Mouse (Mus musculus) thymus, postnatal 25 days (tissue): ENCODE results near the gene Fem1a.

ENCODE experiments used
- DNase-seq: peaks from one replicate; pipeline ENCODE4 v3.0.0; 2022

Fem1a gene

DNA sequence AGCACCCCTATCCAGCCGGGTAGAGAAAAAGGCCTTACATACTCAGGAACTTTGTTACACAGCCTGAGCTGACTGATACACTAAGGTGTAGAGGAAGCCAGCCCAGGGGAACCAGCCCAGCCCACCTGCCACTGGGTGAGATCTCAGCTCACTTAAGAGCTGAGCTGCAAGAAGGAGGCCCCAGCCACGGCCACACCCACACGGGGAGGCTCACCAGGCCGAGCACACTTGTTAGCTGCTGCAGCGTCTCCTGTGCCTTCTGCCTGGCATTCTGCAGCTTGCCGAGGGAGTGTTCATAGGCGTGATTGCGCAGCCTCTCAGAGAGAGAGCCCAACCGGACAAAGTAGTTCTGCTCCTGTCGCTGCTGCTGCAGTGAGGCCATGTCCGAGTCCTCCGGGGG lies 24.6 kb downstream of the Fem1a start:
- DNase-seq: no peak

DNA sequence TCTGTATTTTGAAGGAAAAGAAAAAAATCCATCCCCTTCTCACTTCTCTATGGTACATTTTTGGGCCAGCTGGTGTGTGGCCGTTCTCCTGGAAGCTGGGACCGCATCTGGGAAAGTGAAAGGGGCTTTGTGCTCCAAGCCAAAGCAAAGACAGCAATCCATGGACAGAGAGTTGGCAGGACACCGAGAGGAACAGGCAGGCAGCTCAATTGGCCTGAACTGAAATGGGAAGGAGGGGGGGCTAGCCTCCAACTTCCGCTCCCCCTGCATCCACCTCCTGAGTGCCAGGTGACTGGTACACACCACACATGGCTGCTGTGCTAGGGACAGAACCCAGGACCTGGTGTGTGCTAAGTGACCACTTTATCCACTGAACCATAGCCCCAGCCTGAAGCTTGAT lies 26.2 kb downstream of the Fem1a start:
- no peak for DNase-seq

DNA sequence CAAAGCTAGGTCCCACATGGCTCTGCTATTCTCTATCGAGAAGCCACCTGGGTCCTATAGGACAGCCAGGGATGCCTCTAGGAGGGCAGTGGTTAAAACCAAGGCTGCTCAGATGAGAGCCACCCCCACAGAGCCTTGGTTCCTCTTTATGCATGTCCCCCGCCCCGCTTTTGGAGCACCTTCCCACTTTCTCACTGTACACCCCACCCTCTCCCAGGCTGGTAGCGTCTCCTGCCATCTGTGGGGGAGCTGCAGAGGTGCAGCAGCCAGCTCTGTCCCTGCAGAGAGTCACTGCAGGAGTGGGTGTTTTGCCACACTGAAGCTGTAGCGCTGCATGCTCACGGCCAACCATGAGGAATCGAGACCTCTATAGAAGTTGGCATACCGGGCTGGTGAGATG lies 26.7 kb downstream of the Fem1a start:
- DNase-seq: no peak

DNA sequence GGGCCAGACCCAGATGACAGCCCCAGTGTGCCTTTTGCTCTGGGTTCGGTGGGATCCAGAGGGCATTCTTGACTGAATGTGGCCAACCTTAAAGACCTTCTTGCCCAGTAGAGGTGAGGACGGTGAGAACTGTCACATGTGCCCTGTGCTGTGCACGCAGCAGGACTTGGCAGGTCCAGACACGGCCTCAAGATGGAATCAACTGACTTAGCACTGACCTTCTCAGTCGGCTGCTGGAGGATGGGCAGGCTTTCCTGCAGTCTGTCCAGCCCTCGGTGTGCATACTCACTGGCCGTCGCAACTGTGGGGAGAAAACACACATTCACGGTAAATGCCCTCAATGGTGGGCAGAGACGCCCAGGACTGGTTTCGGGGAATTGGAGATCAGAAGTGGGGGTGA lies 29.4 kb downstream of the Fem1a start:
- DNase-seq: no peak

DNA sequence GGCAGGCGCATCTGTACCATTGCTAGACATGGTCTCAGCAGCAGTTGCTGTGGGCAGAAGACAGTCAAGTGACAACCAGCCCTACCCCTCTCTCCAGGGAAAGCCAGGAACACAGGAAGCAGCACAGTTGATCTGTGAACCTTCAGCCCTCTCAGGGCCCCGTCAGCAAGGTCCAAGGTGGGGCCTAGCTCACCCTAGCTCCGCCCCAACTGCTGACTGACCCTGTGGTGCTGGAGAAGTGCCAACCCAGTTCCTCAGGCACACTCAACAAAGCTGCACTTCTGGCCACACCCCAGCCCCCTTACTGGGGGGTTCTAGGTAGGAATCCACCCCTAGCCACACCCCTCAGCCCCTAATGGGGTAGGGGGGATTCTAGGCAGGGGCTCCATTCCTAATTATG lies 31.2 kb downstream of the Fem1a start:
- DNase-seq: no peak

DNA sequence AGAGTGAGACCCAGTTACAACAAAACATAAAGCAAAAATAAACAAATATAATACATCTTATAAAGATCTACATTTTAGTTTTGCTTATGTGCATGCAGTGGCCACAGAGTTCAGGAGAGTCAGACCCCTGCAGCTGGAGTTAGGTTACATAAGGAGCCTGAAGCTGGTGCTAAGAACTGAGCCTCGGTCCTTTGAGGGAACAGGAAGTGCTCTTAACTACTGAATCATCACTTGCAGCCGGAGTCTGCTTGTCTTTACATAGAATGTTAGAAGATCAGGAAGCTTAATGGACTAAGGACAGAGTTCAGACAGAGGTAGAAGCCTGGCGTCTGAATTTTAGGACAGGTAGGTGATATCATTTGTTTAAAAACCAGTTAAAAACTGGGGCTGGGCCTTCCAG lies 32.3 kb downstream of the Fem1a start:
- no peak for DNase-seq

DNA sequence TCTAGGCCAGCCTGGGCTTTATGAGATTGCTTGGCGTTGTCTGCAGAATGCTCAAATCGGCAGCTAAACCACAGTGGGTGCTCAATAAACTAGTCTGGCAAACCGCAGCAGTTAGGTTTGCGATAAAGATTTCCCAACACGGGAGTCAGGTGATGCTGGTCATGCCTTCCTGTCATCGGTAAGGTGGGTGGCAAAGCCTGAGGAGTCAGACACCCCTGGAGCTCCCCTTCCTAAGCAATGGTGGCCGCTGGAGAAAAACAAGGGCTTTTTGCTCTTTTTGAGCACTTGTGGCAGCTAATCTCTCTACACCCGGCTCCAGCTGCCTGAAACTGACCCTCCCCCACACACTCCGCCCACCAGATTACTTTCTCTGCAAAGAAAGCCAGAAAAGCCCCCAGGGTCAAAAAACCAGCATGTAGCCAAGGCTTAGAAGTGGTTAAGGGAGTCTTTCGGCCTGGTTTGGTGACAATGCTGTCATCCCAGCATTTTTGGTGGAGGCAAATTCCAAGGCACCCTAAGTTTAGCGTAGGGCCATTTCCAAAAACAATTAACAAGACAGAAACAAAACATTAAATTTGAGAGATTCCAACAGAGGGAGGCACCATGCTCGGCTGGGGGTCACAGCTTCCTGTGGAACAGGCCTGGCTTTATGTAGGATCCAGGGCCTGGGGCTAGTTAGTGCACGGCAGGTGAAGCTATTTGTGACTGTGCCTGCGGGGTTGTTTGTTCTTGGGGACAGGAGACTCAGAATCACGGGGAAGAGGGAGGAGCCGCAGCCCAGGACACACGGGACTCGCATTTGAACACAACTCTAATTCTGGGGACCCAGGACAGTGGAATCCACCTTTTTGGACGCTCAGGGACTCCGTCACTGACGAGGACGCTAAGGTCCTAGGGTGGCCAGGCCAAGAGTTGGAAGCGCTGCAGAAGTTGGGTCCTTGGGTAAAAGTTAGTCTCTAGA lies 33.0 kb downstream of the Fem1a start:
- peak; percentile 58 for DNase-seq

DNA sequence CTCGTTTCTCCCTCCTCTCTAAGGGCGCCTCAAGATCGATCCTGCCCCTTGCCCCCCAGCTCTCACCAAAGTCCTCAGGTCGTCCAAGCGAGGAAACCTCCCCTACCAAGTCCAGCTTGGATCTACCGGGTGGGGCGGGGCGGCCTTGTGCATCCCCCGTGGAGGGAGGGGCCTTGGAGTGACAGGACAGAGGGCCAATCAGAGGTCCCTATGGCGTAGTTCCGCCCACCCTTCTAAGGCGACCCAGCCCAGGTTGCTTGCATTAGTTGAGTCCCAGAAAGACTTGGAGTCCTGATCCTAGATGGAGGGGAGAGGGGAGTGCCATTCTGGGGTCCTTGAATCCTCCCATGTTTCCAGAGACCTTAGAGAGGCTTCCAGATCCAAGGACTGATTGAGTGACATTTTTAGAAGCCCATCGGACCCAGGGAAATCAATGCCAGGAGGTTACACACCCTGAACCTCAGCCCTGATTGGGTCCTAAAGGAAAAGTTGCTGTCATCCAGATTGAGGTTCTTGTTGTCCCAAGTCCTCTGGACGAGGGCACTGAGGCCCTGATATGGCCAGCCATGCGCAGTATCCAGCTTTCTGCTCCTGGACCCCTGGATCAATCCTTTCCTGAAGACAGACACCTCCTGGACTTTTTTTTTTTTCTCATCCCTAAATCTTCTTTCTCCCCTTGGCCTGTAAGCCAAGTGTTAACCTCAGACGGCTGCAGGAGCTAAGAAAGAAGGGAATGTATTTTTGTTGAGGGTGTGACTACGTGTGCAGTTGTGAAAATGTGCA lies 34.0 kb downstream of the Fem1a start:
- peak; percentile 97 for DNase-seq

DNA sequence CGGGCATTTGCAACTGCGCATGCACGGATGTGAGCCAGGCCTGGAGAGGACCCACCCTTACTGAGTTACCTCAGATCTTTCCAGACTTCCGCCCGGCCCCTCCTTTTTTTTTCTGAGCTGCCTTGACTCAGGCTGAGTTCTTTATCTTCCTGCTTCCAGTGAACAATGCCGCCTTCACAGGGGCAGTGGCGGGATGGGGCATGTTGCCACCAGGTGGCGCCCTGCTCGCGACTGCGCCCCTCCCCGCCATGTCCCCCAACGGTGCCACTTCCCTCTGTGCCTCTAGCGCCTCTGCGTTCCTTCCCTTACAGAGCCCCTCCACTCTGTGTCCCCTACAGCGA lies 34.5 kb downstream of the Fem1a start:
- DNase-seq: peak; percentile 97

DNA sequence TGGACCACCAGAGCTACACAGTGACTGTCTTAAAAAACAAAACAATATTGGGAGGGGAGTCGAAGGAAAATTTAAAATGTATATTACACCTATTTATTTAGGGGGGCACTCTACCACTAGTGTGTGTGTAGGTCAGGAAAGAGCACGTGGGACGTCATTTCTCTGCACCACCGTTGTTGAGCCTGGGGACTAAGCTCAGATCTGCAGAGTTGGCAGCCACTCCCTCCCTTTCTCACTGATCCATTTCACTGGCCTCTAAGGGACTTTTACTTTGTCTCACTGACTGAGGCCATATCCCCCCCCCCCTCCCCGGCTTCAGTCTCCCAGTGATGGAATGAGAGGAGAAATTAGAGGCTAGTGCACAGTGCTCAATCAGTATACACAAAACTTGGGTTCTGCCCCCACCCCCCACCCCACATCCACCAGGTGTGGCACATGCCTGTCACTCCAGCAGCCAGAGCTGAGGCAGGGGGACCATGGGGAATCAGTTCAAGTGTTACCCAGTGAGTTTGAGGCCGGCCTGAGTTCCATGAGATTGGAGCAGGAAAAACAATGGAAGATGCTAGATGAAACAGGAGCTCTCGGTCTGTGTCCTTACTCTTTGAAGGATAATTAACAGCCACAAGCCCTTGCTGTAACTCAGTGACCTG lies 35.3 kb downstream of the Fem1a start:
- DNase-seq: peak; percentile 66

DNA sequence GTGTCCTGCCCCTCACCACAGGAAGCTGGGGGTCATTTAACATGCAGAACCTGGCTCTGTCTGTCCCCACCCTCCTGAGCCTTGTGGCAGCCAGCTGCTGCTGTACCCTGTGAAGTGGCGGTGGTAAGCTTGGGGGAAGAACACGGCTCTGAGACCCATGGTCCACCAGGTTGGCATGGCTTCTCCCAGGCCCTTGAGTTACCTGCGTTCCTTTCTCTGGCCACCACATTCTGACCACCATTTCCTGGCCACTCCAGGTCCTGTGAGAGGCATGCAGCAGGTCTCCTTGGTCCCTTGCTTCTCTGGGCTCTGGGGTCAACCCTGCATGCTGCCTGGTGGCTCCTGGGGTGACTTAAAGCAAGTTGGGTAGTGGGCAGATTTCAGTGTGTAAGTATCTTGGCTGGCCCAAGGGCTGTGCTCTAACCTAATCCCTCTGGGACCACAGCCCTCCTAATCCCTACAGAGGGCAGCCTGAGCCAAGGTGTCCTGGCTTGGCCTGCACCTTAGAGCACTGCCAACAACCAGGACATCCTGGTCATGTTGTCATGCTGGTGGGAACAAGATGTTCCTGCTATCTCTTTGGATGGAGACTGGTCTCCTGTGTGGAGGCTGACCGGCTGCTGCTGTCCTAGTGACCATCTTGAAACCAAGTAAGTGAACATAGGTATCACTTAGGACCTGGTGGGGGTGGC lies 36.1 kb downstream of the Fem1a start, which contains the start of gene Plin3:
Plin3 (minus strand) TSS at position 343 of the 692 bp plus-strand sequence.
- peak; percentile 53 for DNase-seq

DNA sequence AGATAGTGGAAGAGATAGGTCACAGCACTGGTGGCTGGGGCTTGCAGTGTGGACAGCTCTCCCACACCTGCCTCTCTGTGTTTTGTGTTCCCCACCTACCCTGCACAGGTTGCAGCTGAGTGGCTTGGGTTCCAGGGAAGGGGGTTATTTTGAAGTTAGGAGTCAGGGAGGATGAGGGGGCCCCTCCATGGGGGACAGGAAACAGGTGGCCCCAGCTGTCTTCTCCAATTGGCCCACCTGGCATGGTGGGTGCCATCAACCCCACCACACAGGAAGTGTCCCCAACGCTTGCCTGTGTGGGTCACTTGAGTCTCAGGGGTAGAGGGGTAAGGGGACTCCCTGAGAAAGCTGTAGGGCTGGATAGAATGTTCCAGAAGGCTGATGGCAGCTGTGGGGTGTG lies 36.7 kb downstream of the Fem1a start:
- DNase-seq: peak; percentile 87

DNA sequence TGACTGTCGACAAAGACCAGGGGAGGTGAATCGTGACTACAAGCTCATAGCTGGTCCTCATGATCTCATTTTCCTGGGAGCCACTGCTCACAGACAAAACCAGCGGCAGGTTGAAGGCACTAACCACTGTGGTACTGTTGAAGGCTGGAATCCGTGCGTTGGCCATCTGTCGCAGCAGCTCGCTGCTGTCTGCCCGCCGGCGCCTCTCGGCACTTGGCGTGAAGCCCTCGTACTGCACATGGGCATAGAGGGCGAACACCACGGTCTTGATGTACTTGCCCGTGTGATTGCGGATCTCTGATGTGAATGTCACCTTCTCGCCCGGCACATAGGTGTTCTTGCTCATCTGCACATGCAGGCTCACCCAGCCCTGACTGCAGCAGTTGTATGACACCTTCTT lies 37.6 kb downstream of the Fem1a start:
- peak; percentile 29 for DNase-seq

DNA sequence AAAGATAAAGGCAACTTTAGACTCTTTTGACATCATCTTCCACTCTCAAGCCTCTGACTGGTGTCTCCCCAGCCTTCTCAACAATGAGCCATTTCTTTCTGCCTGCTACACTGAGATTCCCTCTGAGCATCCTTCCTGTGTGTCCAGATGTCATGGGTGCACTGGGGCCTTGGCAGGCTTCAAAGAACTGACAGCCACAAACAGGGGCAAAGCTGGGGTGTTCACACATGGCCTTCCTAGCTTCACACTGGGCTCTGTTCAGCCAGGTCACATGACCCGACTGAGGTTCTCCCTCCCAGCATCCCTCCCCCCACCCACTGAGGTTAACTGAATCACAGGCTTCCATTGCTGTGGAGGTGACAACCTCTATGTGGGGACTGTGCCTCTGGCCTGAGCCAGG lies 39.6 kb downstream of the Fem1a start:
- peak; percentile 44 for DNase-seq

DNA sequence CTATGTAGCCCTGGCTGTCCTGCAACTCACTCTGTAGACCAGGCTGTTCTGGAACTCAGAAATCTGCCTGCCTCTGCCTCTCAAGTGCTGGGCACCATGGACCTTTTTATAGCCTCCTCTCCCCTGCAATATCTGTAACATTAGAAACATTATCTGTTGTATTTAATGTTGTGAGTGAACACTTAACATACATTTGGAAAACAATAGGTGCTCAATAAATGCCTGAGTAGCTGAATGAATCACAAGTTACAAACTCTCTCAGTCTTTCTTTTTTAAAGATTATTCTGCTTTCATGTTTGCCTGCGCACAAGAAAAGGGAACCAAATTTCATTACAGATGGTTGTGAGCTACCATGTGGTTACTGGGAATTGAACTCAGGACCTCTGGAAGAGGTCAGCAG lies 41.6 kb downstream of the Fem1a start:
- no peak for DNase-seq

DNA sequence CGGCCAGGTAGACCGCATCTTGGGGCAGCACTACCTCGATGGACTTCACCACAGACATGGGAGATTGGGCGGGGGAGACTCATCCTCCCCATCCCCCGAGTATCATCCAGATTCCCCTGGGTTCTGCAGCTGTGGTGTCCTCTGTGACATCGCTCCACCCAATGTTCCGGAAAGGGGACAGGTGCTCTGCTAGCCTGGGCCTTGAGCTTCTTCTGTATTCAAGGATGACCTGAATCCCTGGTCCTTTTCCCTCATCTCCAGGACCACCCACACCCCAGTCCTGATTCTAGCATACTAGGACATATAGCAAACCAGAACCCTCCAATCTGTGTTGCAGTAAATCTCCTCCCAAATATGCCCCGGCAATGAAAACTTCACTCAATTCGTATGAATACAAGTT lies 43.6 kb downstream of the Fem1a start, which contains the start of gene Arrdc5:
Arrdc5 (minus strand) TSS at position 101 of the 400 bp plus-strand sequence.
- no peak for DNase-seq

DNA sequence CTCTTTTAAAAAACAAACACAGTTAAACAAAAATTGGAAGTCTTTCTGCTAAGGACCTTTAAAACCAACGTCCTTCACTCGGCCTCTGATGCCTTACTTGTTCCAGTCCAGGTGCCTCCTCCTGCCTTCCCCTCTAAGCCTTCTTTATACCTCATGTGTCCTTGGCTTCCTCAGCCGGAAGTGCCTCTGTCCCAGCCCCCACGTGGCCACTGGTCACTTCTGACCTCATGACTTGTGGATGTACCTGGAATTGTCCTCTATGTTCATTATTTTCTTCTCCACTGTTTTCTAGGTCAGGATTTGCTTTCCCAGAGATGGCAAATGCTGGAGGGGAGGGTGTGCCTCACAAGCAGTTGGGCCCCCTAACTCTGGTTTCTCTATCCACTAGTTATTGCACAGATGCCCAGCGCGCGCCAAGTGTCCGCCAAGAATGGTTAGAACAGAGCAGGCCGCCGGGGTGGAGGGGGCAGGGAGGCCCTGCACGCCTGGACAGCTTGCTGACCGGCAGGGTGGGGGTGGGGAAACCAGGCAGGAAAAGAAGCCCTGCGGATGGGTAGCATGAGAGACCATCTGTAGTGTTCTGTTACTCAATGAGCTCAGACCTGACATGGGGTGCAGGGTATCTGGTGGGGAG lies 45.9 kb downstream of the Fem1a start:
- DNase-seq: no peak

DNA sequence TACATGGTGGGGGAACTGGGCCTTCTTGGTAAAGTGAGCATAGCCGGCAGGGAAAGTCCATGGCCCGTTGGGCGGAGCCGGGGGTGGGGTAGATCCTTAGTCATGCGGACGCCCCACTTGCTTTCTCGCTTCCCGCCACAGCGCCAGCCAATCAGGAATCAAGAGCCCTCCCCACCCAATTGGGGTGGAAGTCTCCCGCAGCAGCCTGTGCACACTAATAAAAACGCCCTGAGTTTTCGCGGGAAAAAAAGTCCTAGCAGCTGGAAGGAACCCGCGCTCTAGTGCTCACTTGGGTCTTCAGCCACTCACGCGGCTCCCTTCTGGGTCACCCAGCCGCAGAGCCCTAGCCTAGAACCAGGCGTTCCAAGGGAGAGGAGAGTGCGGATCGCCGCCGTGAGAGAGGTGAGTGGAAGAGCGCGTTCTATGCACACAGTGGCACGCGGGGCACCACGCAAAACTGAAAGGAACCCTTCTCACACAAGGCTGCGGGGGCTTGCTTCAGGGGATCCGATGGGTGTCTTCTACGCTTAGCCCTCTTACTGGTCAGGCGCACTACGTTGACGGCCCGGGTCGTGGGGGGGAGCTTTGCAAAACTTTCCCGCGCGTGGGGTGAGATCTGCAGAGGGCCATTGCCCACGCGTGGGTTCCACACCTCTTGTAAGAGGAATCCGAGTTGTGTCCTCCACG lies 46.7 kb downstream of the Fem1a start, which contains the start of gene Uhrf1:
Uhrf1 (plus strand) TSS at position 162 of the 687 bp plus-strand sequence.
- peak; percentile 83 for DNase-seq

DNA sequence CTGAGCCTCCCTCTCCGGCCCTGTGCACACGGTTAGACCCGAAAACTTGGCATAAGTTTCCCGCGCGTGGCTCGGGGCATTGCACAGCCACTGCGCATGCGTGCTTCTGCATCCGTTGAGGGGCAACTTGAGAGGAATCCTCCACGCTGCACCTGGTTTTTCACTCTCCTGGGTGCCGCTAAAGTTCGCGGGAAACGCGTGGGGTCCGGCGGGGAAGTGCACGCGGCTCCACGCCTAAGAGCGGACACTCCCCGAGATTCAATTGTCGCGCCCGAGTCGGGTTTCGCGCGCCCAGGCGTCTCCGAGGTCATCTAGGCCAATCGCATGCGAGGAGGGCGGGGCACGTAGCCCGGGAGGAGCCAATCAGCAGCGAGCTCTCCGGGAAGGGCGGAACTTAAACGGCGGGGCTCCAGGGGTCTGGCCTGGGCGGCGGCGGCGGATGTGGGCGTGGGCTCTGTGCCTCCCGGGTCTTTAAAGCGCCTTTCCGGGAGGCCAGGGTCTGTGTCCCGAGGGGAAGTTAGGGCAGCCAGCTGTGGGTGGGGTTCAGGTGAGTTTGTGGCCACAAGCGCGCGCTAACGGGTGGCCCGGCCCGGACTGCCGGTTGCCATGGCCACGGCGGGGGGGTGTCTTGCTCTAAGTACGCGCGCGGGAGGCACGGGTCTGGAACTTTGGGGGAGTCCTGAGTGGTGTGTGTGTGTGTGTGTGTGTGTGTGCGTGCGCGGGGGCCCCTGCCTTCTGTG lies 47.4 kb downstream of the Fem1a start:
- DNase-seq: peak; percentile 98

DNA sequence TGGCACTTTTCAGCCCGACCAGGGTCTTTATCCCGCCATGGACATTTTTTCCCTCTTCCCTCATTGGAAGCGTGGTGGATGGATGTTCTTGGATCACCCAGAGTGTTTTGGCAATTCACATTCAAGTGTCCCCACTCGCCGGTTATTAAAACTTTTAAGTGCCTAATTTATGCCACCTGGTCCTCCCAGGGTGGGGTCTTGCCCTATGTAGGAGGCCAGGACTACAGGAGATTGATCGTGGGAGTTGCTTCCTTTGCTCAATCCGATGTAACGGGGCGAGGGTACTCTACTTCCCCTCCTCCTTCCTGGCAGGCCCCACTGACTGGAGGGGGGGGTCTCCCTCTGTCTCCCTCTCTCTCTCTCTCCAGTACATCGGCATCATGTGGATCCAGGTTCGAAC lies 48.1 kb downstream of the Fem1a start:
- no peak for DNase-seq

DNA sequence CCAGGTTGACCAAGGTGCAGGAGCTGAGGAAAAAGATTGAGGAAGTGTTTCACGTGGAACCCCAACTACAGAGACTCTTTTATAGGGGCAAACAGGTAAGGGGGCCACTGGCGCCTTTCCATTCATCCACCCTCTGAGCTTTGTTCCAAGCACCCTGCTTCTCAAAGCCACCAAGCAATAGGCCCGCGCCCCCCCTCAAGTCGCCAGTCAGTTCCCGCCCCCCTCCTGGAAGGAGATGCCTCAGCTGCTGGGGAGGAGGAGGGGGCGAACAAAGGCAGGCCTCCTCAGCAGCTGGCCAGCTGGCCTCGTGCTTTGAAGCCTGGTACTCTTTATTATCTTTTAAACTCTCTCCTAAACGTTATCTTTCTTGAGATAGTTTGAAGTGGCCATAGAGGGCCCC lies 48.5 kb downstream of the Fem1a start:
- no peak for DNase-seq
